Mouse (Mus musculus): ENCODE data around the gene Szt2.

DNA sequence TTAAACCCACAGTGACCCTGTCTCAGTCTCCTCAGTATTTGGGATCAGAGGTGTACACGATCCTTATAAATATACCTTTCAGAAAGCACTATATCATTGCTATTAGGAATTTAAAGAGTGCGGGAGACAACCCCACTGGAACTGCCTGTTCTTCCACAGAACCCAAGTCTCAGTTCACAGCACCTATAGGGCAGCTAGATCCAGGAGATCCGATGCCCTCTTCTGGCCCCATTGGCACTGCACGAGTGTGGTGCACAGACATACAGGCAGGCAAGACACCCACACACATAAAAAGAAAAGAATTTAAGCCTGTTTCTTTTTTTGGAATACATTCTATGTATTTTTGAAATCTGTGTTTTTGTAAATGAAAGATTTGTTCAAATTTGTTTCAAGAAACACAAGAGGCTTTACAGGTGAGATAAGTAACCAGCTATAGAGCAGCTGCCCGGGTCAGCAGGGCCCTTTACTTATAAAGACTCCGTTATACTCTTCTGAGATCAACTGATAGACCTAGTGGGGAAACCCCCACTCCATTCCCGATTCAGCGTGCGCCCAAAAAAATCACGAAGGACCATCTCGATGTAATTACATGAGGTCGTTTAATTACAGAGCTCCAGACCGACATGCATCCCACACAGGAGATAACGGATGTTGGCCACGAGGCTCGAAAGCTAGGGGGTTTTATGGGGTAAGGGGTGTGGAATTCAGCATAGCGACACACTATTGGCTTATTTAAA, 50.7 kb downstream of the Szt2 start:
- no peak for TF ChIP-seq CTCF (IDR thresholded peaks at IDR 0.05)
- TF ChIP-seq EP300 (IDR thresholded peaks at IDR 0.05): no peak
